Mouse (Mus musculus): Measurements from ENCODE around the gene St3gal5. TPM values are rescaled to one million over a fixed set of nuclear protein-coding genes. Genes with fewer than 3 reads are reported as not detected.
"Not testable (repeated sequence)": the region's sequence is repeated elsewhere in the genome, so short reads cannot be mapped to it uniquely, and the experiment has no call there.

The St3gal5 gene
- polyA plus RNA-seq, 1 experiment from 2014 or later = 32.5 TPM

DNA sequence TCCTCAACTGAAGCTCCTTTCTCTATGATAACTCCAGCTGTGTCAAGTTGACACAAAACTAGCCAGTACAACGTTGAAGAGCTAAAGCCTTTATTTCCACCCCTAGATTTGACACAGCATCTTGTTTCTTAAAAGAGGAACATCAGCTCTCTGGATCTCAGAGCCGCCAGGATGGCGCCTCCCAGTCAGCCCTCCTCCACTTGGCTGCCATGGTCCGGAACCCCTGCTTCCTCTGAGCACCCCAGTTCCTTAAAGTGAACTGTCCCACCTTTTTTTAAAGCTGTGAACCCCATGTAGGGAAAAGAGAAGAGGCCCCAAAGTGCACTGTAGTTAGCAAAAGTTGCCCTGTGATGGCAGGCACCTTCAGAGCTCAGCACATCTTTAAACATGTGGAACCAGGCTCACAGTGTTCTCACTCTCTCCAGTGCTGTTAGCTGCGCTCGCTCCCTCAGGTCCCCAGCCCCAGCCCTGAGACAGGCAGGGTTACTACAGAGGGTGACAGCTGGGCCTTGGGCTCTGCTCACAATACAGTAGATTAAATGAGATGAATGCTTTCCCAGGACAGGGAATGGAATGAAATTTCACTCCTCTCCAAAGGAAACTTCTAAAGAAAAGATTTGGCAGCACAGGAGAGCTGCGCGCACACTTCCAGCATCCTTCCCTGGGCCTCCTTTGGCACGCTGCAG is 42.3 kb downstream of the St3gal5 start:
- no peak overlapping the region for H3K9ac ChIP-seq
- WGBS = 83% methylated on average over 9 of the region's 9 CpGs
- no peak for ATAC-seq (ENCODE audit: insufficient number of reproducible peaks, insufficient read depth, low FRiP score, low TSS enrichment)
- no peaks in the 10 kb centered on the region for H3K36me3 ChIP-seq
- H3K9me3 ChIP-seq = no peaks in the 10 kb centered on the region
- no peaks in the 10 kb centered on the region for H3K27me3 ChIP-seq
- H3K4me1 ChIP-seq = 0 out of 2 replicates have a peak, but pooled peaks cover 6% of the 10 kb centered on the region
- no peak overlapping the region for H3K4me3 ChIP-seq
- no peak overlapping the region for H3K27ac ChIP-seq
- H3K4me2 ChIP-seq (replicated peaks) = no peak overlapping the region

DNA sequence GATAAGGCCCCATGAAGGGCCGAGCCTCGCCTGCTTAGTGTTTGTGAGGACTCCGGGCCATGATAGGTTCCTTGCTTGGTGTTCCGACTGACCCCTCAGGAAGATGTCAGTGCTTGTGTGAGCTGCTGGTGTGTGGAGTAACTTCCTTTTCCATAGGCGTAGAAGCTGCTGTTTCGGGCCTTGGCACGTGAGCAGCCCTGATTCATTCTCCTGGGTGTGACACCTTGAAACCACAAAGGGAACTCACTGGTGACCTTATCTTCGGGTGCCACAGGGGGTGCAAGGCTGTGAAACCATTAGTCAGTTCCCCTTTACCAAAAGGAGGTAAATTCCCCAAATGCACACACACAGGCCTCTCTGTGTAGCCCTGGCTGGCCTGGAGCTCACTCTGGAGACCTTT is 43.0 kb downstream of the St3gal5 start:
- H3K36me3 ChIP-seq = no peaks in the 10 kb centered on the region
- H3K4me1 ChIP-seq = 0 out of 2 replicates have a peak, but pooled peaks cover 6% of the 10 kb centered on the region
- WGBS = 81% methylated on average over 8 of the region's 8 CpGs
- H3K9ac ChIP-seq = no peak overlapping the region
- H3K27ac ChIP-seq = peak overlapping the region; percentile 24; the same call in 1 of the 2 replicates
- H3K9me3 ChIP-seq = no peaks in the 10 kb centered on the region
- no peak overlapping the region for H3K4me2 ChIP-seq (replicated peaks)
- no peak for ATAC-seq (ENCODE audit: insufficient number of reproducible peaks, insufficient read depth, low FRiP score, low TSS enrichment)
- H3K4me3 ChIP-seq = no peak overlapping the region
- no peaks in the 10 kb centered on the region for H3K27me3 ChIP-seq

GRCm38 (mm10) chr6:72141191-72141590 is 43.8 kb downstream of the St3gal5 start:
- Histone ChIP-seq H3K27ac (no peak overlapping the region), H3K9ac (no peak overlapping the region), H3K9me3 (no peaks in the 10 kb centered on the region), H3K4me3 (no peak overlapping the region), H3K4me1 (0 out of 2 replicates have a peak, but pooled peaks cover 6% of the 10 kb centered on the region), H3K27me3 (no peaks in the 10 kb centered on the region), H3K36me3 (no peaks in the 10 kb centered on the region), H3K4me2 (replicated peaks) (no peak overlapping the region)
- 50% methylated on average over 10 of the region's 10 CpGs for WGBS
- no peak for ATAC-seq (ENCODE audit: insufficient number of reproducible peaks, insufficient read depth, low FRiP score, low TSS enrichment)

- Histone ChIP-seq H3K4me3 (no peak overlapping the region), H3K36me3 (no peaks in the 10 kb centered on the region; the same call in 1 of the 2 replicates), H3K9me3 (no peaks in the 10 kb centered on the region), H3K4me2 (replicated peaks) (no peak overlapping the region), H3K4me1 (no peaks in the 10 kb centered on the region), H3K9ac (no peak overlapping the region), H3K27me3 (no peaks in the 10 kb centered on the region), H3K27ac (no peak overlapping the region)
- no peak for ATAC-seq (ENCODE audit: insufficient number of reproducible peaks, insufficient read depth, low FRiP score, low TSS enrichment)
- 92% methylated on average over 4 of the region's 4 CpGs for WGBS
Observed at GRCm38 (mm10) chr6:72142561-72142960, 45.2 kb downstream of the St3gal5 start.

GRCm38 (mm10) chr6:72144353-72144752 is 47.0 kb downstream of the St3gal5 start:
- Histone ChIP-seq H3K9ac (no peak overlapping the region), H3K4me3 (no peak overlapping the region), H3K4me2 (replicated peaks) (no peak overlapping the region), H3K27ac (no peak overlapping the region), H3K36me3 (peaks cover 14% of the 10 kb centered on the region), H3K27me3 (no peaks in the 10 kb centered on the region), H3K4me1 (no peaks in the 10 kb centered on the region), H3K9me3 (no peaks in the 10 kb centered on the region)
- WGBS = 82% methylated on average over 7 of the region's 7 CpGs
- ATAC-seq (ENCODE audit: insufficient number of reproducible peaks, insufficient read depth, low FRiP score, low TSS enrichment) = no peak

DNA sequence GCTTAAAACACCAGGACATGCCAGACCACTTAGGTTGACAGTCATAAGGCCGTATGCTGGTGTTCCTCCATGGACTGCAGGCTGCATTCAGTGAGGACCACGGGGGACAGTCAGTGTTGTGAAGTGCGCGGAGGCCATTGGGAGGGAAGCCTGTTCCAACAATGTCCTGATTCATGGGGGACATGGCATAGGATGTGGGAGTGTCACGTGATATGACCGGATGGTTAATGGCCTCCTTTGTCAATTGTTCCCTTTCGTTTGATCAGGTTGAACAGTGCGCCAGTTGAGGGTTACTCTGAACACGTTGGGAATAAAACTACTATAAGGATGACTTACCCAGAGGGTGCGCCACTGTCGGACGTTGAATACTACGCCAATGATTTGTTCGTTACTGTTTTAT is 49.4 kb downstream of the St3gal5 start:
- H3K4me1 ChIP-seq = no peaks in the 10 kb centered on the region
- ATAC-seq (ENCODE audit: insufficient number of reproducible peaks, insufficient read depth, low FRiP score, low TSS enrichment) = no peak
- no peak overlapping the region for H3K9ac ChIP-seq
- peaks cover 29% of the 10 kb centered on the region for H3K36me3 ChIP-seq
- no peaks in the 10 kb centered on the region for H3K9me3 ChIP-seq
- H3K27ac ChIP-seq = no peak overlapping the region
- WGBS = 56% methylated on average over 14 of the region's 14 CpGs
- H3K4me3 ChIP-seq = no peak overlapping the region
- H3K4me2 ChIP-seq (replicated peaks) = no peak overlapping the region
- H3K27me3 ChIP-seq = no peaks in the 10 kb centered on the region

- no peak overlapping the region for H3K9ac ChIP-seq
- H3K27ac ChIP-seq = no peak overlapping the region
- H3K4me1 ChIP-seq = no peaks in the 10 kb centered on the region
- no peak overlapping the region for H3K4me2 ChIP-seq (replicated peaks)
- WGBS = 96% methylated on average over 4 of the region's 4 CpGs
- no peaks in the 10 kb centered on the region for H3K9me3 ChIP-seq
- peaks cover 34% of the 10 kb centered on the region for H3K36me3 ChIP-seq
- H3K4me3 ChIP-seq = no peak overlapping the region
- ATAC-seq (ENCODE audit: insufficient number of reproducible peaks, insufficient read depth, low FRiP score, low TSS enrichment) = no peak
- H3K27me3 ChIP-seq = no peaks in the 10 kb centered on the region
Observed at GRCm38 (mm10) chr6:72148721-72149120, 51.3 kb downstream of the St3gal5 start.

DNA sequence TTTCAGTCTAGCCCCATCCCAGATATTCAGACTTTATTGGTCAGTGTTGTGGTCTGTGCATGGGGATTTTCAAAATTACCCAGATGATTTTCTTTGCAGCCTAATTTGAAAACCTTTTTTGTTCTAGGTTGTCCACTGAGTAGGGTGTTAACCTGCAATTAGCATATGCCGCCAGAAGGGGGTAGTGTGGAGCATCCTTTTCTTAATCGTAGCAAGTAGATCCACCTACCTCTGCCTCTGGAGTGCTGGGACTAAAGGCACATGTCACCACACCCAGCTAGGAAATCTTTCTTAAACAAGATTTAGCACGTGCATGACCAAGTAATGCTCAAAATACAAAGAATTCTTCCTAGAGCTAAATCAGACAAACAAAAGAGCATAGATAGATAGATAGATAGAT is 52.4 kb downstream of the St3gal5 start:
- 85% methylated on average over 3 of the region's 3 CpGs for WGBS
- Histone ChIP-seq H3K9me3 (no peaks in the 10 kb centered on the region), H3K4me2 (replicated peaks) (no peak overlapping the region), H3K4me3 (no peak overlapping the region), H3K36me3 (peaks cover 34% of the 10 kb centered on the region), H3K4me1 (no peaks in the 10 kb centered on the region), H3K9ac (no peak overlapping the region), H3K27me3 (no peaks in the 10 kb centered on the region), H3K27ac (no peak overlapping the region)
- ATAC-seq (ENCODE audit: insufficient number of reproducible peaks, insufficient read depth, low FRiP score, low TSS enrichment) = no peak

DNA sequence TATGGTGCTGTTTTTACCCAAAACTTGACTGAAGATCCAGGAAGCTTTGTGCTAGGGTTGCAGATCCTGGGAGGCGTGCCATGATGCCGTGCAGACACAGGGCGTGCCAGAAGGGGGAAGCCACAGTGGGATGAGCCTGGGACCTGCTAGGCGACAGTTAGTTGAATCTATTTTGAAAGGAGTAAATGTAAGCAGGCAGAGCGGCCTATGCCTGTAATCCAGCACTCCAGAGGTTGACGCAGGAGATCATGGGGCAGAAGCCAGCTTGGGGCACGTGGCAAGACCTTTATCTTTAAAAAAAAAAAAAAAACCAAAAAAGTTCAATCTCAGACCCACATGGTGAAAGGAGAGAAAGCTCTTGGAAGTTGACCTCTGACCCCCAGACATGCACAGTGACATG is 55.3 kb downstream of the St3gal5 start:
- Histone ChIP-seq H3K36me3 (peaks cover 34% of the 10 kb centered on the region), H3K9me3 (no peaks in the 10 kb centered on the region), H3K27ac (no peak overlapping the region), H3K27me3 (no peaks in the 10 kb centered on the region), H3K4me1 (no peaks in the 10 kb centered on the region), H3K9ac (no peak overlapping the region), H3K4me2 (replicated peaks) (no peak overlapping the region), H3K4me3 (no peak overlapping the region)
- ATAC-seq (ENCODE audit: insufficient number of reproducible peaks, insufficient read depth, low FRiP score, low TSS enrichment) = no peak
- 89% methylated on average over 7 of the region's 7 CpGs for WGBS

GRCm38 (mm10) chr6:72153455-72153854 is 56.1 kb downstream of the St3gal5 start:
- no peak overlapping the region for H3K27ac ChIP-seq
- peaks cover 28% of the 10 kb centered on the region for H3K36me3 ChIP-seq
- no peaks in the 10 kb centered on the region for H3K4me1 ChIP-seq
- H3K4me3 ChIP-seq = no peak overlapping the region
- 80% methylated on average over 11 of the region's 11 CpGs for WGBS
- no peaks in the 10 kb centered on the region for H3K9me3 ChIP-seq
- no peak overlapping the region for H3K9ac ChIP-seq
- ATAC-seq (ENCODE audit: insufficient number of reproducible peaks, insufficient read depth, low FRiP score, low TSS enrichment) = no peak
- H3K4me2 ChIP-seq (replicated peaks) = no peak overlapping the region
- H3K27me3 ChIP-seq = no peaks in the 10 kb centered on the region

GRCm38 (mm10) chr6:72154008-72154407 is 56.6 kb downstream of the St3gal5 start:
- H3K4me3 ChIP-seq; H3K9ac ChIP-seq; H3K27ac ChIP-seq; H3K4me1 ChIP-seq; H3K27me3 ChIP-seq; H3K4me2 ChIP-seq (replicated peaks); H3K9me3 ChIP-seq; ATAC-seq (ENCODE audit: insufficient number of reproducible peaks, insufficient read depth, low FRiP score, low TSS enrichment): not testable (repeated sequence)
- H3K36me3 ChIP-seq = peaks cover 24% of the 10 kb centered on the region
- 52% methylated on average over 5 of the region's 5 CpGs for WGBS

- H3K4me2 ChIP-seq (replicated peaks) = no peak overlapping the region
- no peaks in the 10 kb centered on the region for H3K4me1 ChIP-seq
- ATAC-seq (ENCODE audit: insufficient number of reproducible peaks, insufficient read depth, low FRiP score, low TSS enrichment) = no peak
- H3K27ac ChIP-seq = no peak overlapping the region
- H3K9ac ChIP-seq = no peak overlapping the region
- H3K27me3 ChIP-seq = no peaks in the 10 kb centered on the region
- WGBS = 84% methylated on average over 7 of the region's 7 CpGs
- no peaks in the 10 kb centered on the region for H3K9me3 ChIP-seq
- H3K36me3 ChIP-seq = peaks cover 14% of the 10 kb centered on the region
- no peak overlapping the region for H3K4me3 ChIP-seq
Observed at GRCm38 (mm10) chr6:72154938-72155531, 57.6 kb downstream of the St3gal5 start.

Measured in embryonic facial prominence, embryonic 12.5 days (tissue).